ENCODE assay signal across 8 mouse cellular contexts in genomic region chrX:8193419-8193723, GRCm38 (mm10). TPM values are rescaled to one million over a fixed set of nuclear protein-coding genes. Genes with fewer than 3 reads are reported as not detected.
A peak's percentile ranks its signal among the peaks of the same experiment; 100 is the strongest.
DNase-seq lines count a peak whose midpoint lies in the region; ATAC-seq and TF ChIP-seq lines count a peak whose summit lies in the region.

Ebp (minus strand) TSS chrX:8193512.

- H3K9ac ChIP-seq in neural tube, embryonic 11.5 days (ENCODE audit: low read length): peak within 1 kb of the TSS; percentile 59
- H3K9ac ChIP-seq in heart, adult 2 months (ENCODE audit: low read depth, low read length): peak within 1 kb of the TSS; percentile 96
- peak within 1 kb of the TSS; percentile 78 for H3K9ac ChIP-seq in liver, embryonic 11.5 days (ENCODE audit: low read depth, low read length)

- no peaks in the 10 kb centered on the region for H3K27me3 ChIP-seq in neural tube, embryonic 11.5 days (ENCODE audit: control insufficient read depth, insufficient read depth, low read length)
- H3K27me3 ChIP-seq in heart, adult 2 months (ENCODE audit: control insufficient read depth, insufficient read depth, low read length): no peaks in the 10 kb centered on the region
- no peaks in the 10 kb centered on the region for H3K27me3 ChIP-seq in liver, embryonic 11.5 days (replicated peaks; ENCODE audit: control insufficient read depth, insufficient read depth, low read length)

- H3K4me1 ChIP-seq in neural tube, embryonic 11.5 days (ENCODE audit: control insufficient read depth, insufficient read depth, low read length): no peaks in the 10 kb centered on the region
- H3K4me1 ChIP-seq in brown adipose tissue, adult 24 weeks (ENCODE audit: control insufficient read depth, insufficient read depth, insufficient read length, low read length): no peaks in the 10 kb centered on the region
- no peaks in the 10 kb centered on the region for H3K4me1 ChIP-seq in heart, adult 2 months (ENCODE audit: control insufficient read depth, insufficient read depth, low read length)
- peaks cover 4% of the 10 kb centered on the region; the same call in 1 of the 2 replicates for H3K4me1 ChIP-seq in liver, embryonic 11.5 days (replicated peaks; ENCODE audit: control insufficient read depth, insufficient read depth, low read length)

- H3K79me2 ChIP-seq in heart, adult 2 months (replicated peaks; ENCODE audit: control insufficient read depth, insufficient read depth, low read length): no peaks in the 10 kb centered on the region

- no peak for DNase-seq in neural tube, embryonic 11.5 days (ENCODE audit: low spot score)
- DNase-seq in neural tube, embryonic 10.5 days (ENCODE audit: extremely low spot score, low spot score): no peak
- peak in 1 of 2 experiments; percentile 4 for DNase-seq in heart, adult 2 months
- DNase-seq in kidney, postnatal 25 days: peak; percentile 5 to 44
- DNase-seq in liver, embryonic 11.5 days (ENCODE audit: low spot score): no peak
- no peak for DNase-seq in ovary, adult 18-20 months (ENCODE audit: low spot score)

- H3K9me3 ChIP-seq in neural tube, embryonic 11.5 days (ENCODE audit: control insufficient read depth, low read length): no peaks in the 10 kb centered on the region
- H3K9me3 ChIP-seq in liver, embryonic 11.5 days (ENCODE audit: control insufficient read depth, low read length): no peaks in the 10 kb centered on the region

- WGBS in neural tube, embryonic 11.5 days: 28% methylated on average over 10 of the region's 10 CpGs
- WGBS in heart, adult 2 months: 27% methylated on average over 10 of the region's 10 CpGs
- 30% methylated on average over 10 of the region's 10 CpGs for WGBS in liver, embryonic 11.5 days

- intact Hi-C loops in heart, adult 2 months (cut with DNase I): loop anchor here (2.0 to 5.0 kb wide), 2 partner anchors 17 to 61 kb away; partner anchors contain the start of genes Tbc1d25 and Wdr13

- TF ChIP-seq EP300 in heart, adult 2 months (IDR thresholded peaks at IDR 0.05; ENCODE audit: insufficient read depth, low read depth, low read length): no peak

- no peak for TF ChIP-seq POLR2A in heart, adult 2 months (IDR thresholded peaks at IDR 0.05; ENCODE audit: insufficient read depth, low read depth, low read length)

- H3K4me3 ChIP-seq in neural tube, embryonic 11.5 days (ENCODE audit: low read depth, low read length): peak within 1 kb of the TSS; percentile 33
- peak within 1 kb of the TSS; percentile 89 for H3K4me3 ChIP-seq in brown adipose tissue, adult 24 weeks (ENCODE audit: insufficient read depth, low read depth, low read length)
- peak within 1 kb of the TSS; percentile 65 for H3K4me3 ChIP-seq in heart, adult 2 months
- H3K4me3 ChIP-seq in liver, embryonic 11.5 days (ENCODE audit: low read depth, low read length): peak within 1 kb of the TSS; percentile 62

- no peak for TF ChIP-seq CTCF in heart, adult 2 months (IDR thresholded peaks at IDR 0.05)

- peak within 1 kb of the TSS; percentile 52 for H3K4me2 ChIP-seq in neural tube, embryonic 11.5 days (ENCODE audit: low read depth)
- peak within 1 kb of the TSS; percentile 73 for H3K4me2 ChIP-seq in liver, embryonic 11.5 days

- no peaks in the 10 kb centered on the region for H3K36me3 ChIP-seq in neural tube, embryonic 11.5 days (ENCODE audit: control insufficient read depth, insufficient read depth, low read length)
- no peaks in the 10 kb centered on the region for H3K36me3 ChIP-seq in heart, adult 2 months (ENCODE audit: control insufficient read depth, insufficient read depth, low read length)
- H3K36me3 ChIP-seq in liver, embryonic 11.5 days (ENCODE audit: control insufficient read depth, insufficient read depth, low read length): no peaks in the 10 kb centered on the region

- ATAC-seq in neural tube, embryonic 11.5 days (ENCODE audit: insufficient read depth, low FRiP score, low TSS enrichment): 0 out of 2 replicates have a peak, but pooled peaks have one; percentile 39
- no peak for ATAC-seq in liver, embryonic 11.5 days (replicated peaks; ENCODE audit: low FRiP score)
- no peak for ATAC-seq in neutrophil, adult 5-6 weeks (ENCODE audit: extremely low read depth, insufficient number of reproducible peaks, low FRiP score, poor library complexity, severe bottlenecking)

- peak within 1 kb of the TSS; percentile 7; the same call in 1 of the 2 replicates for H3K27ac ChIP-seq in neural tube, embryonic 11.5 days (ENCODE audit: low read depth, low read length)
- H3K27ac ChIP-seq in brown adipose tissue, adult 24 weeks (replicated peaks; ENCODE audit: low read depth, low read length): peak within 1 kb of the TSS; percentile 46; the same call in 1 of the 2 replicates
- H3K27ac ChIP-seq in heart, adult 2 months: peak within 1 kb of the TSS; percentile 73
- peak within 1 kb of the TSS; percentile 56 for H3K27ac ChIP-seq in liver, embryonic 11.5 days (ENCODE audit: low read depth, low read length)

RNA-seq across cellular contexts. Expression of gene Ebp, which starts in this region (rescaled TPM):
- polyA plus RNA-seq in neural tube, embryonic 11.5 days (2014; fragmentation: Nextera tagmentation; extraction: Ambion mirVana): 34.5 and 34.9 TPM in 2 replicates
- 36.2 and 45.9 TPM in 2 replicates for polyA plus RNA-seq in brown adipose tissue, adult 24 weeks (2012; ENCODE audit: insufficient read depth, insufficient read length, missing spikeins)
- 10 to 100 TPM; 15.2 to 23.1 TPM for total RNA-seq in heart, adult 2 months (2021)
- 37.3 and 40.2 TPM in 2 replicates for polyA plus RNA-seq in heart, adult 2 months (2012; rRNA removed)
- polyA plus RNA-seq in liver, embryonic 11.5 days (2014; fragmentation: Nextera tagmentation; extraction: Ambion mirVana): 54.7 and 55.6 TPM in 2 replicates
- total RNA-seq in neutrophil, adult 5-6 weeks (2017): 47.1 and 50.1 TPM in 2 replicates

Comparison
In these comparisons a context has a peak if more than half of its experiments do, and no peak if none do; other contexts are left out.
1. DNase-seq: peak in kidney, postnatal 25 days (2 of 2); none in neural tube, embryonic 11.5 days (single experiment), neural tube, embryonic 10.5 days (single experiment), liver, embryonic 11.5 days (single experiment) and ovary, adult 18-20 months (single experiment).
2. H3K27ac ChIP-seq: peak in every context shown above with its lines; median percentile 73 in heart, adult 2 months; 56 in liver, embryonic 11.5 days; 46 in brown adipose tissue, adult 24 weeks; 7 in neural tube, embryonic 11.5 days.
3. H3K4me3 ChIP-seq: peak in every context shown above with its lines; median percentile 89 in brown adipose tissue, adult 24 weeks; 65 in heart, adult 2 months; 62 in liver, embryonic 11.5 days; 33 in neural tube, embryonic 11.5 days.
4. Peak in every context shown above with its lines, with median percentiles within 50 percentile points of each other: H3K9ac ChIP-seq.